Mouse (Mus musculus): ENCODE results near the gene Dtl. TPM values are rescaled to one million over a fixed set of nuclear protein-coding genes. Genes with fewer than 3 reads are reported as not detected.

Dtl gene
- polyA plus RNA-seq, 1 experiment = 13.7 TPM

DNA sequence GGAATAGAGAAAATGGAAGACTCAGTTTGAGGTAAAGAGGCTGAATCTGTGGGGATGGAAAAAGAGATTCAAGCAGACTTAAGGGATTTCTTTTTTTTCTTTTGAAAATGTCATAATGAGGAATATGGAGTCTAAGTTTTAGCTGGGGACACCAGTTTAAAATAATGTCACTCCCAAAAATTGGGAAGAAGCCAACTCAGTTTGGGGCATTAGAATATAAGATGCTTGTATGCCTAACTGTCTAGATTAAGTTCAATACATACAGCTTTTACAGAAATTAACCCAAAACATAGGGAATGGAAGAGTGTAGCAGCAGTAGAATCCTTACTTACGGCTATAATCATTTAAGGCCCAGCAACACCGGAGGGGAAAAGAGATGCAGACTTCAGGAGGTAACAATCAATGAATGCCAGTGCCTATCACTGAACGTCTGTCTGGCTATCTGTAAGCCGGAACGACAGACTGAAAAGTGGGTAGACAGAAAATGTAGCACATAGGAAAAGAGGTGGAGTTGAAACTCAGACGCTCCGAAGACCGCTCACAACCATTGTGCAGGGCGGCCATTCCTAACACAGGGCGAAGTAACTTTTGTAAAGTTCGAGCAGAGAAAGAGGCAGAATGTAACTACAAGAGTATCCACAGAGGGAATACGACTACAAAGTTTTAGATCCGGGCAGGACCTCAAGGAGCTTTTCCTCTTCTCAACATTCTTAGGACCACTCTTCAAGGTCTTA lies 1.3 kb downstream of the Dtl start:
- H3K27ac ChIP-seq (ENCODE audit: control insufficient read depth, insufficient read depth, low read length) = peak overlapping the region; percentile 21; the same call in 1 of the 2 replicates
- H3K4me3 ChIP-seq (ENCODE audit: control insufficient read depth, insufficient read depth, low read length) = peak overlapping the region; percentile 37
- no peaks in the 10 kb centered on the region for H3K27me3 ChIP-seq (ENCODE audit: control insufficient read depth, insufficient read depth, low read length)
- TF ChIP-seq POLR2A (IDR thresholded peaks at IDR 0.05; ENCODE audit: control insufficient read depth, extremely low read depth, insufficient read depth, low read length, poor library complexity) (no peak), CTCF (IDR thresholded peaks at IDR 0.05; ENCODE audit: borderline replicate concordance, control insufficient read depth, extremely low read depth, insufficient read depth, low read length, poor library complexity) (no peak)
- H3K36me3 ChIP-seq (ENCODE audit: control insufficient read depth, insufficient read depth, low read length) = no peaks in the 10 kb centered on the region
- peaks cover 8% of the 10 kb centered on the region for H3K4me1 ChIP-seq (replicated peaks; ENCODE audit: control insufficient read depth, insufficient read depth, low read length)
- no peak for DNase-seq
- WGBS = 1% methylated on average over 13 of the region's 13 CpGs

DNA sequence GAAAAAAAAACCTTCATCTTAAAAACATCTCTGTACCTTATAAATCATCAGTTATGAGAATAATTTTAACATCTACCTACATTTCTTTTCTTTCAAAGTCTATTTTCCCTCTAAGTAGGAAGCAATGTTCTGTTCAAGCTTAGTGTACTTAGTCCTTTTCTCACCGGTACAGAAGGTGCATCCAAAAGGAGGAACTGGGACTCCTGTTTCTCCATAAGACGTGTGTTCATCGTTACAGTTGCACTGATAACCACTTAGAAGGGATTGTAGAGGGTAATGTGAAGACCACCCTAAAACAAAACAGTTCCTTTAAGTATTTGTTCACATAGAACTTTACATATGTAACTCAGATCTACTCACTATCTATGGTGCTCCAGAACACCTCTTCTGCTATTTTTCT lies 4.9 kb downstream of the Dtl start:
- WGBS = 90% methylated on average over 3 of the region's 3 CpGs
- no peak overlapping the region for H3K4me3 ChIP-seq (ENCODE audit: control insufficient read depth, insufficient read depth, low read length)

DNA sequence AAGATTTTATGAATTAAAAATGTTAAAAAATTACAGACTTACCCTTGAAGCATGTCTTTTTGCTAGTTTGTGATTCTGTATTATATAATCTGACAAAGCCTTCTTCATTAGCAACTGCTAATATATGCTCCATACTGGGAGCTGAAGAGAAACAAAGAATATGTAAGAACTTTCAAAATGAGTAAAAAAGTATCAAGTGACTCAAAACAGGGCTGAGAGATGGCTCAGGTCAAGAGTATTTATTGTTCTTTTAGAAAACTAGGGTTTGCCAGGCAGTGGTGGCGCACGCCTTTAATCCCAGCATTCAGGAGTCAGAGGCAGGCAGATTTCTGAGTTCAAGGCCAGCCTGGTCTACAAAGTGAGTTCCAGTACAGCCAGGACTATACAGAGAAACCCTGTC lies 5.7 kb downstream of the Dtl start:
- WGBS = 95% methylated on average over 2 of the region's 2 CpGs
- Histone ChIP-seq H3K4me3 (ENCODE audit: control insufficient read depth, insufficient read depth, low read length) (no peak overlapping the region), H3K27ac (ENCODE audit: control insufficient read depth, insufficient read depth, low read length) (no peak overlapping the region), H3K27me3 (ENCODE audit: control insufficient read depth, insufficient read depth, low read length) (no peaks in the 10 kb centered on the region), H3K4me1 (replicated peaks; ENCODE audit: control insufficient read depth, insufficient read depth, low read length) (0 out of 2 replicates have a peak, but pooled peaks cover 3% of the 10 kb centered on the region), H3K36me3 (ENCODE audit: control insufficient read depth, insufficient read depth, low read length) (peaks cover 6% of the 10 kb centered on the region; the same call in 1 of the 2 replicates)
- TF ChIP-seq POLR2A (IDR thresholded peaks at IDR 0.05; ENCODE audit: control insufficient read depth, extremely low read depth, insufficient read depth, low read length, poor library complexity) = no peak
- no peak for TF ChIP-seq CTCF (IDR thresholded peaks at IDR 0.05; ENCODE audit: borderline replicate concordance, control insufficient read depth, extremely low read depth, insufficient read depth, low read length, poor library complexity)
- no peak for DNase-seq

More for the DNA sequence above, 4.9 kb downstream of the Dtl start:
- DNase-seq = no peak
- no peaks in the 10 kb centered on the region for H3K27me3 ChIP-seq (ENCODE audit: control insufficient read depth, insufficient read depth, low read length)
- H3K36me3 ChIP-seq (ENCODE audit: control insufficient read depth, insufficient read depth, low read length) = peaks cover 6% of the 10 kb centered on the region; the same call in 1 of the 2 replicates
- no peak for TF ChIP-seq CTCF (IDR thresholded peaks at IDR 0.05; ENCODE audit: borderline replicate concordance, control insufficient read depth, extremely low read depth, insufficient read depth, low read length, poor library complexity)
- TF ChIP-seq POLR2A (IDR thresholded peaks at IDR 0.05; ENCODE audit: control insufficient read depth, extremely low read depth, insufficient read depth, low read length, poor library complexity) = no peak
- 0 out of 2 replicates have a peak, but pooled peaks cover 3% of the 10 kb centered on the region for H3K4me1 ChIP-seq (replicated peaks; ENCODE audit: control insufficient read depth, insufficient read depth, low read length)
- H3K27ac ChIP-seq (ENCODE audit: control insufficient read depth, insufficient read depth, low read length) = no peak overlapping the region

DNA sequence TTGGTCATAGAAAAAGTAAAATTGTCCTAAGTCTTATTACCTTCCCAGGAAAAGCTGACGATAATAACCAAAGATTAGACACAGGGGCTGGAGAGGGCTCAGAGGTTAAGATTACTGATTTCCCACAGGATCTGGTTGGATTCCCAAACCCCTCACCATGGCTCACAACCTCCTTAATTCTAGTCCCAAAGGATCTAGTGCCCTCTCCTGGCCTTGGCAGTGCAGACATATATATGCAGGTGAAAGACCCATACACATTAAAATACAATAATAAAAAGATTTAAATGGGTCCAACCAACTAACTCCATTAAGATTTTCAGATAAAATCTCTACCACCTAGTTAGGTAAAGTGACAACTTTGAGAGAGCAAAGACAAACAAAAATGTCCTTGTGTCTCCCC lies 7.5 kb downstream of the Dtl start:
- 93% methylated on average over 1 of the region's 1 CpGs for WGBS
- Histone ChIP-seq H3K36me3 (ENCODE audit: control insufficient read depth, insufficient read depth, low read length) (peaks cover 6% of the 10 kb centered on the region; the same call in 1 of the 2 replicates), H3K4me3 (ENCODE audit: control insufficient read depth, insufficient read depth, low read length) (no peak overlapping the region), H3K27me3 (ENCODE audit: control insufficient read depth, insufficient read depth, low read length) (no peaks in the 10 kb centered on the region), H3K27ac (ENCODE audit: control insufficient read depth, insufficient read depth, low read length) (no peak overlapping the region), H3K4me1 (replicated peaks; ENCODE audit: control insufficient read depth, insufficient read depth, low read length) (no peaks in the 10 kb centered on the region)
- no peak for TF ChIP-seq POLR2A (IDR thresholded peaks at IDR 0.05; ENCODE audit: control insufficient read depth, extremely low read depth, insufficient read depth, low read length, poor library complexity)
- DNase-seq = peak; percentile 30

DNA sequence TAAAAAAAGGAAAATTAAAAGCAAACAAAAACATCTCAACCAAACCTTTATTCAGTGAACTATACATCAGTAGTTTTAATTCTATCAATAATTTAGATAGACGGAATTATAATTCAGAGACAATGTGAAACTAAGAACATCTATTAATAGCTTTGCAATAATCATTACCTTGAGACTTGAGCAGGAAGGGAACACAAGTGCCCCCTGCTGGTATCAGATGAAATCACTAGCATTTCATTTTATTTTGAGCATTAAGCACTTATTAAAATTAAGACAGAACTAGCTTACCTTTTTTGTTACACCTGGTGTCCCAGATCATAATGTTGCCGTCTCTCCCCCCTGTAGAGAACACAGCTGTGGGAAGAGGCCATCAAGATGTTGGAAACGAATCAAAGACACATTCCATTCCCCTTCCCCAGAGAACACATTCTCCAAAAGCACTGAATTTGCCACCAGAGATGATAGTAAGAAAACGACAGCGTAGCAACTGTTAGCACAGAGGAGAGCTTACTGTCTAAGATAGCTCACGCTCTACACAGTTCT lies 12.4 kb downstream of the Dtl start:
- Histone ChIP-seq H3K4me1 (replicated peaks; ENCODE audit: control insufficient read depth, insufficient read depth, low read length) (no peaks in the 10 kb centered on the region; the same call in 1 of the 2 replicates), H3K4me3 (ENCODE audit: control insufficient read depth, insufficient read depth, low read length) (no peak overlapping the region), H3K27me3 (ENCODE audit: control insufficient read depth, insufficient read depth, low read length) (no peaks in the 10 kb centered on the region), H3K36me3 (ENCODE audit: control insufficient read depth, insufficient read depth, low read length) (peaks cover 13% of the 10 kb centered on the region; the same call in 1 of the 2 replicates), H3K27ac (ENCODE audit: control insufficient read depth, insufficient read depth, low read length) (no peak overlapping the region)
- TF ChIP-seq CTCF (IDR thresholded peaks at IDR 0.05; ENCODE audit: borderline replicate concordance, control insufficient read depth, extremely low read depth, insufficient read depth, low read length, poor library complexity) (no peak), POLR2A (IDR thresholded peaks at IDR 0.05; ENCODE audit: control insufficient read depth, extremely low read depth, insufficient read depth, low read length, poor library complexity) (no peak)
- 77% methylated on average over 6 of the region's 6 CpGs for WGBS
- peak; percentile 39 for DNase-seq

DNA sequence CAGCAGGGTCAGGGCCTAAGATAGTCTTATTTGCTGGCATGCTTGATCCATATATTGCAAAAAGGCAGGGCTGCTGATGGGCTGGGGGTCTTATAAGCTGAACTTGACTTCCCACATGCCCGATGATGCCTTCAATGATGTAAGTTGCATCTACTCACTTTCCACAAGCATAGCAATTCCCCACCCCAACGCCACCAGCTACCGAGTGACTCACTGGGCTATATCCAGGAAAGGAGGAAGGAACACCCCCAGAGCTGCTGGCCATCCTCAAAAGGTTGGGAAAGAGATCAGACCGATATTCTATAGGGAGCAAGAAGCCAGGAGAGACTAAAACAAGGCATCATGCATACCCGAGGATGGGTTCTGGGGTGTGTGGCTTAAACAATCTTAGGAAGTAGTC lies 15.6 kb downstream of the Dtl start:
- Histone ChIP-seq H3K4me3 (ENCODE audit: control insufficient read depth, insufficient read depth, low read length) (no peak overlapping the region), H3K4me1 (replicated peaks; ENCODE audit: control insufficient read depth, insufficient read depth, low read length) (no peaks in the 10 kb centered on the region; the same call in 1 of the 2 replicates), H3K36me3 (ENCODE audit: control insufficient read depth, insufficient read depth, low read length) (peaks cover 11% of the 10 kb centered on the region; the same call in 1 of the 2 replicates), H3K27me3 (ENCODE audit: control insufficient read depth, insufficient read depth, low read length) (no peaks in the 10 kb centered on the region), H3K27ac (ENCODE audit: control insufficient read depth, insufficient read depth, low read length) (no peak overlapping the region)
- no peak for DNase-seq
- TF ChIP-seq POLR2A (IDR thresholded peaks at IDR 0.05; ENCODE audit: control insufficient read depth, extremely low read depth, insufficient read depth, low read length, poor library complexity) = no peak
- no peak for TF ChIP-seq CTCF (IDR thresholded peaks at IDR 0.05; ENCODE audit: borderline replicate concordance, control insufficient read depth, extremely low read depth, insufficient read depth, low read length, poor library complexity)
- 95% methylated on average over 5 of the region's 5 CpGs for WGBS

Measured in thymus, adult 2 months (tissue).